Mouse (Mus musculus) heart, postnatal 0 days (tissue): ENCODE measurements at regions not wholly inside any gene's neighbourhood (a gene's known extent, or its start where the extent isn't known, plus 50 kb on each side); places are given as distances from the start of the nearest gene placed in this dataset.

Source experiments
- CTCF ChIP-seq: IDR thresholded peaks from 2 replicates; pipeline ENCODE4 v1.5.1; 2016; ENCODE audit warnings: antibody characterized with exemption, control low read depth, low read depth
- EP300 ChIP-seq: IDR thresholded peaks from 2 replicates; pipeline ENCODE4 v1.6.1; 2016; ENCODE audit warnings: antibody characterized with exemption, low read depth

GRCm38 (mm10) chr13:82265170-82265569 lies 482.3 kb downstream of the Cetn3 start:
- TF ChIP-seq CTCF: no peak
- TF ChIP-seq EP300: no peak
